ENCODE assay signal across 9 mouse cellular contexts in genomic region chr14:122462689-122463079, GRCm38 (mm10). TPM values are rescaled to one million over a fixed set of nuclear protein-coding genes. Genes with fewer than 3 reads are reported as not detected.
DNase-seq lines count a peak whose midpoint lies in the region; ATAC-seq and TF ChIP-seq lines count a peak whose summit lies in the region.
"Had no signal": no experiment of that assay in that cellular context is flagged by ENCODE, and none has a peak within 500 bp of the region (broad histone marks: within the 10 kb centered on the region; RNA-seq: fewer than 3 reads in every experiment).

No protein-coding gene starts in this region.

- H3K9ac ChIP-seq in hindbrain, embryonic 13.5 days: peak overlapping the region; percentile 82

- WGBS in cerebellum, adult 2 months: under 1% methylated on average over 17 of the region's 17 CpGs
- 8% methylated on average over 17 of the region's 17 CpGs for WGBS in hindbrain, embryonic 13.5 days

- no peak for ATAC-seq in hindbrain, embryonic 13.5 days (ENCODE audit: low FRiP score)

- H3K36me3 ChIP-seq in hindbrain, embryonic 13.5 days: no peaks in the 10 kb centered on the region

- H3K27me3 ChIP-seq in cerebellum, adult 2 months (ENCODE audit: control insufficient read depth, insufficient read depth, low read length): no peaks in the 10 kb centered on the region
- peaks cover 76% of the 10 kb centered on the region for H3K27me3 ChIP-seq in hindbrain, embryonic 13.5 days

- no peak for TF ChIP-seq CTCF in cerebellum, adult 2 months (IDR thresholded peaks at IDR 0.05; ENCODE audit: borderline replicate concordance, insufficient read depth, low read depth, low read length)

- peak overlapping the region; percentile 97 for H3K4me3 ChIP-seq in cerebellum, adult 2 months (replicated peaks; ENCODE audit: insufficient read depth, low read depth, low read length)
- H3K4me3 ChIP-seq in hindbrain, embryonic 13.5 days: peak overlapping the region; percentile 54

- peak; percentile 47 to 67 for DNase-seq in cerebellum, adult 2 months
- peak; percentile 58 for DNase-seq in embryo, embryonic 10.5 days (ENCODE audit: low spot score)
- peak; percentile 63 for DNase-seq in neural tube, embryonic 10.5 days (ENCODE audit: extremely low spot score, low spot score)
- DNase-seq in frontal cortex, postnatal 10 days (ENCODE audit: low spot score in 2 of 2): no peak
- no peak for DNase-seq in layer of hippocampus, postnatal 10 days (ENCODE audit: low spot score in 2 of 2)
- DNase-seq in adrenal gland, postnatal 14 days: no peak
- DNase-seq: lung, adult 2 months; right cerebral cortex, postnatal 14 days had no signal

- H3K4me2 ChIP-seq in hindbrain, embryonic 13.5 days: peak overlapping the region; percentile 68

- no peak for TF ChIP-seq POLR2A in cerebellum, adult 2 months (IDR thresholded peaks at IDR 0.05; ENCODE audit: borderline replicate concordance, insufficient read depth, low read length)

- H3K9me3 ChIP-seq in hindbrain, embryonic 13.5 days: no peaks in the 10 kb centered on the region

- peaks cover 2% of the 10 kb centered on the region for H3K4me1 ChIP-seq in cerebellum, adult 2 months (ENCODE audit: control insufficient read depth, insufficient read depth, low read length)
- peaks cover 24% of the 10 kb centered on the region for H3K4me1 ChIP-seq in hindbrain, embryonic 13.5 days (replicated peaks)

- H3K27ac ChIP-seq in cerebellum, adult 2 months (ENCODE audit: insufficient read depth, low read length): peak overlapping the region; percentile 98
- H3K27ac ChIP-seq in hindbrain, embryonic 13.5 days: peak overlapping the region; percentile 92

RNA-seq across cellular contexts. Expression of gene Zic5, which starts 2.8 kb away (rescaled TPM):
- polyA plus RNA-seq in cerebellum, adult 2 months (2012; rRNA removed): 27.5 and 30.4 TPM in 2 replicates
- 10.9 and 13.9 TPM in 2 replicates for polyA plus RNA-seq in hindbrain, embryonic 13.5 days (2015; fragmentation: Nextera tagmentation; extraction: Ambion mirVana)
- total RNA-seq in layer of hippocampus, postnatal 10 days (2021): 1 to 10 TPM; 4.3 to 5.4 TPM
- total RNA-seq in adrenal gland, postnatal 14 days (2021): 0.11 TPM in 1 of 2 replicates, not detected in the other
- polyA plus RNA-seq: lung, adult 2 months had no signal

RNA-seq across cellular contexts. Expression of gene Gm5089, which starts 11.8 kb away (rescaled TPM):
- 0.49 TPM in 2 replicates for polyA plus RNA-seq in cerebellum, adult 2 months (2012; rRNA removed)
- polyA plus RNA-seq in hindbrain, embryonic 13.5 days (2015; fragmentation: Nextera tagmentation; extraction: Ambion mirVana): 1.8 and 3.0 TPM in 2 replicates
- under 1 TPM; 0.23 to 0.38 TPM for total RNA-seq in layer of hippocampus, postnatal 10 days (2021)
- total RNA-seq in adrenal gland, postnatal 14 days (2021): not detected in 2 replicates
- polyA plus RNA-seq: lung, adult 2 months had no signal

RNA-seq across cellular contexts. Expression of gene Zic2, which starts 12.6 kb away (rescaled TPM):
- 157 and 186 TPM in 2 replicates for polyA plus RNA-seq in cerebellum, adult 2 months (2012; rRNA removed)
- 9.3 and 13.7 TPM in 2 replicates for polyA plus RNA-seq in hindbrain, embryonic 13.5 days (2015; fragmentation: Nextera tagmentation; extraction: Ambion mirVana)
- total RNA-seq in layer of hippocampus, postnatal 10 days (2021): 10 to 100 TPM; 23.7 to 25.4 TPM
- 0.64 TPM in 1 of 2 replicates, not detected in the other for total RNA-seq in adrenal gland, postnatal 14 days (2021)
- polyA plus RNA-seq: lung, adult 2 months had no signal

RNA-seq across cellular contexts. Expression of gene Gm10837, which starts 27.7 kb away (rescaled TPM):
- polyA plus RNA-seq in cerebellum, adult 2 months (2012; rRNA removed): 2.7 TPM in 2 replicates
- 0.41 and 0.74 TPM in 2 replicates for polyA plus RNA-seq in hindbrain, embryonic 13.5 days (2015; fragmentation: Nextera tagmentation; extraction: Ambion mirVana)
- not detected for total RNA-seq in layer of hippocampus, postnatal 10 days (2021)
- not detected in 2 replicates for total RNA-seq in adrenal gland, postnatal 14 days (2021)
- polyA plus RNA-seq: lung, adult 2 months had no signal

Comparison
In these comparisons a context has a peak if more than half of its experiments do, and no peak if none do; other contexts are left out.
1. DNase-seq: peak in cerebellum, adult 2 months (2 of 2), embryo, embryonic 10.5 days (single experiment) and neural tube, embryonic 10.5 days (single experiment); none in frontal cortex, postnatal 10 days (0 of 2), layer of hippocampus, postnatal 10 days (0 of 2) and adrenal gland, postnatal 14 days (single experiment).
2. RNA of gene Zic2, which starts 12.6 kb away (total RNA-seq): 23.7 to 25.4 TPM in layer of hippocampus, postnatal 10 days; 0.64 TPM in adrenal gland, postnatal 14 days; every median in the first group is over 10 times any median in the second.